Comparison of ENCODE assay signal across 8 mouse cellular contexts in genomic region chr8:72443994-72444350, GRCm38 (mm10). TPM values are rescaled to one million over a fixed set of nuclear protein-coding genes. Genes with fewer than 3 reads are reported as not detected.
A peak's percentile ranks its signal among the peaks of the same experiment; 100 is the strongest.
DNase-seq lines count a peak whose midpoint lies in the region; ATAC-seq and TF ChIP-seq lines count a peak whose summit lies in the region.

No protein-coding gene starts in this region.

- 41% methylated on average over 6 of the region's 6 CpGs for WGBS in heart, embryonic 14.5 days
- WGBS in hindbrain, embryonic 10.5 days, result 43% methylated on average over 6 of the region's 6 CpGs

- H3K36me3 ChIP-seq in heart, embryonic 14.5 days (ENCODE audit: control insufficient read depth, insufficient read depth, low read length), result peaks cover 1% of the 10 kb centered on the region; the same call in 1 of the 2 replicates
- H3K36me3 ChIP-seq in G1E (replicated peaks), result peaks cover 34% of the 10 kb centered on the region
- H3K36me3 ChIP-seq in hindbrain, embryonic 10.5 days, result peaks cover 22% of the 10 kb centered on the region

- peaks cover 4 to 6% of the 10 kb centered on the region in 2 experiments; a peak in 3 of 4 replicates for H3K4me1 ChIP-seq in heart, embryonic 14.5 days (ENCODE audit: control insufficient read depth in 2 of 2, insufficient read depth in 2 of 2, low read length in 2 of 2)
- H3K4me1 ChIP-seq in G1E (ENCODE audit: insufficient read depth, low read depth, low read length), result peaks cover 43% of the 10 kb centered on the region
- peaks cover 12% of the 10 kb centered on the region; the same call in 1 of the 2 replicates for H3K4me1 ChIP-seq in hindbrain, embryonic 10.5 days (replicated peaks)

- ATAC-seq in heart, embryonic 14.5 days (ENCODE audit: insufficient number of reproducible peaks, insufficient read depth, low FRiP score, low read depth), result no peak
- ATAC-seq in G1E (ENCODE audit: extremely low read depth, insufficient number of reproducible peaks, low FRiP score, poor library complexity, severe bottlenecking), result peak; percentile 18; the same call in 1 of the 2 replicates
- peak; percentile 43 for ATAC-seq in megakaryocyte, adult 5-6 weeks (ENCODE audit: poor library complexity, severe bottlenecking)

- no peak for TF ChIP-seq CTCF in G1E (IDR thresholded peaks at IDR 0.05; ENCODE audit: low read depth, low read length)

- H3K27ac ChIP-seq in heart, embryonic 14.5 days (replicated peaks in 1 of 2; ENCODE audit: control insufficient read depth in 1 of 2, insufficient read depth in 1 of 2, low read depth in 2 of 2, low read length in 2 of 2), result peak overlapping the region in 1 of 2 experiments; percentile 6; a peak in 2 of 4 replicates
- H3K27ac ChIP-seq in hindbrain, embryonic 10.5 days, result peak overlapping the region; percentile 91

- H3K9ac ChIP-seq in heart, embryonic 14.5 days (ENCODE audit: low read length), result peak overlapping the region; percentile 81

- DNase-seq in heart, adult 9 months (ENCODE audit: low spot score in 2 of 2), result no peak
- no peak for DNase-seq in G1E (ENCODE audit: low spot score)
- DNase-seq in hindbrain, embryonic 10.5 days (ENCODE audit: low spot score), result no peak
- no peak for DNase-seq in c-Kit-positive CD71-positive TER-119-positive erythroid progenitor cells, embryonic 14.5 days (ENCODE audit: low spot score)
- no peak for DNase-seq in left cerebral cortex, adult 18-20 months (ENCODE audit: low spot score in 2 of 2)
- DNase-seq in right cerebral cortex, adult 2 months (ENCODE audit: low spot score in 2 of 2), result no peak

- peak overlapping the region; percentile 85 for H3K4me2 ChIP-seq in heart, embryonic 14.5 days (ENCODE audit: low read length)

- no peaks in the 10 kb centered on the region for H3K27me3 ChIP-seq in heart, embryonic 14.5 days (ENCODE audit: control insufficient read depth, insufficient read depth, low read length)
- H3K27me3 ChIP-seq in G1E (ENCODE audit: insufficient read depth, low read length), result 0 out of 2 replicates have a peak, but pooled peaks cover 3% of the 10 kb centered on the region
- H3K27me3 ChIP-seq in hindbrain, embryonic 10.5 days (ENCODE audit: insufficient read depth, poor library complexity, severe bottlenecking), result no peaks in the 10 kb centered on the region

- H3K9me3 ChIP-seq in heart, embryonic 14.5 days (ENCODE audit: control insufficient read depth, low read length), result no peaks in the 10 kb centered on the region
- no peaks in the 10 kb centered on the region for H3K9me3 ChIP-seq in G1E (replicated peaks)
- H3K9me3 ChIP-seq in hindbrain, embryonic 10.5 days, result no peaks in the 10 kb centered on the region

- peak overlapping the region; percentile 47 to 63 for H3K4me3 ChIP-seq in heart, embryonic 14.5 days (ENCODE audit: control insufficient read depth in 1 of 2, insufficient read depth in 1 of 2, low read depth in 1 of 2, low read length in 2 of 2)
- peak overlapping the region; percentile 74 for H3K4me3 ChIP-seq in G1E (ENCODE audit: low read depth, low read length)
- H3K4me3 ChIP-seq in hindbrain, embryonic 10.5 days, result peak overlapping the region; percentile 57

RNA-seq across cellular contexts. Expression of gene 1700030K09Rik, which starts 0.3 kb away (rescaled TPM):
- polyA plus RNA-seq in heart, embryonic 14.5 days (2014; fragmentation: Nextera tagmentation; extraction: Ambion mirVana), result 8.1 and 9.4 TPM in 2 replicates
- total RNA-seq in G1E (2014; fragmentation: Nextera tagmentation), result 10.8 and 17.2 TPM in 2 replicates
- 7.3 and 9.0 TPM in 2 replicates for total RNA-seq in G1E (2017)
- polyA plus RNA-seq in G1E (2012), result 3.9 and 5.0 TPM in 2 replicates
- polyA plus RNA-seq in hindbrain, embryonic 10.5 days (2016; fragmentation: Nextera tagmentation; extraction: Ambion mirVana), result 14.3 and 15.5 TPM in 2 replicates
- total RNA-seq in megakaryocyte, adult 5-6 weeks (2015), result 0.89 and 1.5 TPM in 2 replicates
- total RNA-seq in megakaryocyte, adult 5-6 weeks (2017), result 2.8 and 3.0 TPM in 2 replicates
- total RNA-seq in left cerebral cortex, adult 18-20 months (2021), result 1 to 10 TPM; 9.2 to 9.5 TPM

RNA-seq across cellular contexts. Expression of gene Calr3, which starts 0.3 kb away (rescaled TPM):
- polyA plus RNA-seq in heart, embryonic 14.5 days (2014; fragmentation: Nextera tagmentation; extraction: Ambion mirVana), result 1.6 TPM in 2 replicates
- 3.6 and 5.1 TPM in 2 replicates for total RNA-seq in G1E (2014; fragmentation: Nextera tagmentation)
- total RNA-seq in G1E (2017), result 0.58 and 0.87 TPM in 2 replicates
- 0.08 and 0.13 TPM in 2 replicates for polyA plus RNA-seq in G1E (2012)
- polyA plus RNA-seq in hindbrain, embryonic 10.5 days (2016; fragmentation: Nextera tagmentation; extraction: Ambion mirVana), result 0.80 and 1.6 TPM in 2 replicates
- 0.62 TPM in 1 of 2 replicates, not detected in the other for total RNA-seq in megakaryocyte, adult 5-6 weeks (2015)
- total RNA-seq in megakaryocyte, adult 5-6 weeks (2017), result 0.49 TPM in 1 of 2 replicates, not detected in the other
- 1 to 10 TPM; 1.0 to 1.1 TPM for total RNA-seq in left cerebral cortex, adult 18-20 months (2021)

RNA-seq across cellular contexts. Expression of gene Eps15l1, which starts 22.7 kb away (rescaled TPM):
- 39.4 and 44.1 TPM in 2 replicates for polyA plus RNA-seq in heart, embryonic 14.5 days (2014; fragmentation: Nextera tagmentation; extraction: Ambion mirVana)
- total RNA-seq in G1E (2014; fragmentation: Nextera tagmentation) (95.7 and 110 TPM in 2 replicates), G1E (2017) (31.9 and 37.2 TPM in 2 replicates)
- polyA plus RNA-seq in G1E (2012), result 10.8 and 16.7 TPM in 2 replicates
- 73.8 and 74.3 TPM in 2 replicates for polyA plus RNA-seq in hindbrain, embryonic 10.5 days (2016; fragmentation: Nextera tagmentation; extraction: Ambion mirVana)
- 45.7 and 53.4 TPM in 2 replicates for total RNA-seq in megakaryocyte, adult 5-6 weeks (2015)
- 41.9 and 46.5 TPM in 2 replicates for total RNA-seq in megakaryocyte, adult 5-6 weeks (2017)
- 10 to 100 TPM; 62.2 to 63.4 TPM for total RNA-seq in left cerebral cortex, adult 18-20 months (2021)

RNA-seq across cellular contexts. Expression of gene Cherp, which starts 31.1 kb away (rescaled TPM):
- polyA plus RNA-seq in heart, embryonic 14.5 days (2014; fragmentation: Nextera tagmentation; extraction: Ambion mirVana), result 30.9 and 34.7 TPM in 2 replicates
- total RNA-seq in G1E (2014; fragmentation: Nextera tagmentation) (142 and 187 TPM in 2 replicates), G1E (2017) (11.0 and 16.2 TPM in 2 replicates)
- 303 and 317 TPM in 2 replicates for polyA plus RNA-seq in G1E (2012)
- 99.1 and 105 TPM in 2 replicates for polyA plus RNA-seq in hindbrain, embryonic 10.5 days (2016; fragmentation: Nextera tagmentation; extraction: Ambion mirVana)
- total RNA-seq in megakaryocyte, adult 5-6 weeks (2015), result 55.9 and 63.0 TPM in 2 replicates
- 5.9 and 21.8 TPM in 2 replicates for total RNA-seq in megakaryocyte, adult 5-6 weeks (2017)
- total RNA-seq in left cerebral cortex, adult 18-20 months (2021), result 10 to 100 TPM; 70.4 to 72.7 TPM

RNA-seq across cellular contexts. Expression of gene Slc35e1, which starts 48.4 kb away (rescaled TPM):
- 14.4 and 14.8 TPM in 2 replicates for polyA plus RNA-seq in heart, embryonic 14.5 days (2014; fragmentation: Nextera tagmentation; extraction: Ambion mirVana)
- total RNA-seq in G1E (2014; fragmentation: Nextera tagmentation) (22.4 and 40.9 TPM in 2 replicates), G1E (2017) (22.7 and 24.5 TPM in 2 replicates)
- polyA plus RNA-seq in G1E (2012), result 7.9 and 9.0 TPM in 2 replicates
- 19.6 and 21.3 TPM in 2 replicates for polyA plus RNA-seq in hindbrain, embryonic 10.5 days (2016; fragmentation: Nextera tagmentation; extraction: Ambion mirVana)
- 50.7 and 54.0 TPM in 2 replicates for total RNA-seq in megakaryocyte, adult 5-6 weeks (2015)
- 45.7 and 49.9 TPM in 2 replicates for total RNA-seq in megakaryocyte, adult 5-6 weeks (2017)
- total RNA-seq in left cerebral cortex, adult 18-20 months (2021), result 10 to 100 TPM; 54.9 to 55.8 TPM
